In the genomic region with DNA sequence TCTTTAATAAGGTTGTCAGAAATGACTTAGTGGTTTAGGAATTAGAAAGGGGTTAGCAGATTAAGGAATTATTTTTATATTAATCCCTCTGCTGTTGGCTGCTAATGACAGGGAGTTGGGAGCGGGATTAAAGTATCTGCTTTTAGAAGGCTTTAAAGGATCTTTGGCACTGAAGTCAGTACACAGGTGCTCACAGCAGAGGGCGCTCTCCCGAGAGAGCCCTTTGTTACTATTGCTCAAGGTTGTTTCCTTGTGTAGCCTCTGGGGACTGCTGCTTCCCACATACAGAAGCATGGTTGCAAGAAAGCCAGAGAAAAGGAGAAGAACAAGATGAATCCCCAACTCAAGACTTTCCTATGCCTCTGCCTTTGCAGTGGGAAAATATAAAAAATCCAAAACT, we compare ENCODE assay signal across 9 mouse cellular contexts. TPM values are rescaled to one million over a fixed set of nuclear protein-coding genes. Genes with fewer than 3 reads are reported as not detected.
DNase-seq lines count a peak whose midpoint lies in the region; ATAC-seq and TF ChIP-seq lines count a peak whose summit lies in the region.
"Had no signal": no experiment of that assay in that cellular context is flagged by ENCODE, and none has a peak within 500 bp of the region (broad histone marks: within the 10 kb centered on the region; RNA-seq: fewer than 3 reads in every experiment).

No protein-coding gene starts in this region.

- H3K4me1 ChIP-seq in midbrain, embryonic 14.5 days (ENCODE audit: control insufficient read depth, insufficient read depth, low read length), result peaks cover 12% of the 10 kb centered on the region
- H3K4me1 ChIP-seq in midbrain, embryonic 15.5 days, result peaks cover 18% of the 10 kb centered on the region
- H3K4me1 ChIP-seq in embryonic facial prominence, embryonic 11.5 days (ENCODE audit: control insufficient read depth, insufficient read depth, low read length), result peaks cover 3% of the 10 kb centered on the region

- peak; percentile 28 for DNase-seq in gastrocnemius, adult 2 months
- no peak for DNase-seq in gastrocnemius, postnatal 25 days
- DNase-seq in midbrain, embryonic 14.5 days, result peak; percentile 79
- peak; percentile 28 for DNase-seq in T-cell, adult 2 months (ENCODE audit: low spot score)
- DNase-seq in embryonic facial prominence, embryonic 11.5 days (ENCODE audit: low spot score), result peak; percentile 73
- DNase-seq in mesoderm, embryonic 11.5 days (ENCODE audit: low read depth, low spot score), result peak; percentile 73
- no peak for DNase-seq in left cerebral cortex, adult 11 months (ENCODE audit: low spot score)

- H3K9ac ChIP-seq in midbrain, embryonic 14.5 days (replicated peaks; ENCODE audit: low read length), result no peak overlapping the region
- no peak overlapping the region for H3K9ac ChIP-seq in midbrain, embryonic 15.5 days
- no peak overlapping the region for H3K9ac ChIP-seq in embryonic facial prominence, embryonic 11.5 days (replicated peaks; ENCODE audit: low read length)
- H3K9ac ChIP-seq: embryonic facial prominence, embryonic 15.5 days had no signal

- no peaks in the 10 kb centered on the region for H3K27me3 ChIP-seq in midbrain, embryonic 14.5 days (ENCODE audit: control insufficient read depth, insufficient read depth, low read length)
- H3K27me3 ChIP-seq in midbrain, embryonic 15.5 days (replicated peaks), result no peaks in the 10 kb centered on the region
- H3K27me3 ChIP-seq in embryonic facial prominence, embryonic 11.5 days (ENCODE audit: control insufficient read depth, insufficient read depth, low read length), result no peaks in the 10 kb centered on the region
- H3K27me3 ChIP-seq: embryonic facial prominence, embryonic 15.5 days had no signal

- peaks cover 14% of the 10 kb centered on the region for H3K36me3 ChIP-seq in midbrain, embryonic 14.5 days (ENCODE audit: control insufficient read depth, insufficient read depth, low read length)
- H3K36me3 ChIP-seq in midbrain, embryonic 15.5 days (replicated peaks), result peaks cover 10% of the 10 kb centered on the region; the same call in 1 of the 2 replicates
- H3K36me3 ChIP-seq in embryonic facial prominence, embryonic 11.5 days (replicated peaks; ENCODE audit: control insufficient read depth, insufficient read depth, low read depth, low read length), result peaks cover 3% of the 10 kb centered on the region; the same call in 1 of the 2 replicates

- no peak overlapping the region for H3K27ac ChIP-seq in gastrocnemius, adult 2 months
- H3K27ac ChIP-seq in midbrain, embryonic 14.5 days (replicated peaks; ENCODE audit: low read depth, low read length), result no peak overlapping the region
- H3K27ac ChIP-seq in midbrain, embryonic 15.5 days, result no peak overlapping the region
- no peak overlapping the region for H3K27ac ChIP-seq in embryonic facial prominence, embryonic 11.5 days (replicated peaks; ENCODE audit: low read depth, low read length)
- H3K27ac ChIP-seq: embryonic facial prominence, embryonic 15.5 days had no signal

- ATAC-seq in midbrain, embryonic 14.5 days (ENCODE audit: low FRiP score, low TSS enrichment), result no peak
- ATAC-seq in midbrain, embryonic 15.5 days (replicated peaks), result no peak
- no peak for ATAC-seq in embryonic facial prominence, embryonic 11.5 days (replicated peaks; ENCODE audit: insufficient number of reproducible peaks, low FRiP score, low TSS enrichment, low read depth)

- H3K4me2 ChIP-seq in midbrain, embryonic 14.5 days (ENCODE audit: low read length), result no peak overlapping the region
- no peak overlapping the region for H3K4me2 ChIP-seq in midbrain, embryonic 15.5 days
- H3K4me2 ChIP-seq in embryonic facial prominence, embryonic 11.5 days (ENCODE audit: low read depth, low read length), result no peak overlapping the region
- H3K4me2 ChIP-seq: embryonic facial prominence, embryonic 15.5 days had no signal

- H3K9me3 ChIP-seq in midbrain, embryonic 14.5 days (ENCODE audit: control insufficient read depth, low read length), result 0 out of 2 replicates have a peak, but pooled peaks cover 5% of the 10 kb centered on the region
- H3K9me3 ChIP-seq in midbrain, embryonic 15.5 days, result no peaks in the 10 kb centered on the region
- H3K9me3 ChIP-seq in embryonic facial prominence, embryonic 11.5 days (replicated peaks; ENCODE audit: control insufficient read depth, low read length), result no peaks in the 10 kb centered on the region
- H3K9me3 ChIP-seq: embryonic facial prominence, embryonic 15.5 days had no signal

- TF ChIP-seq CTCF in gastrocnemius, adult 2 months (IDR thresholded peaks at IDR 0.05), result peak; percentile 78

- 9% methylated on average over 3 of the region's 3 CpGs for WGBS in midbrain, embryonic 14.5 days
- WGBS in midbrain, embryonic 15.5 days, result 14% methylated on average over 3 of the region's 3 CpGs
- WGBS in embryonic facial prominence, embryonic 11.5 days, result 19% methylated on average over 3 of the region's 3 CpGs

- intact Hi-C loops in gastrocnemius, adult 2 months (cut with DNase I), result no loop called here

- no peak overlapping the region for H3K4me3 ChIP-seq in gastrocnemius, adult 2 months
- H3K4me3 ChIP-seq in midbrain, embryonic 14.5 days (replicated peaks; ENCODE audit: low read depth, low read length), result no peak overlapping the region
- no peak overlapping the region for H3K4me3 ChIP-seq in midbrain, embryonic 15.5 days
- H3K4me3 ChIP-seq in embryonic facial prominence, embryonic 11.5 days (ENCODE audit: low read depth, low read length), result no peak overlapping the region
- H3K4me3 ChIP-seq: embryonic facial prominence, embryonic 15.5 days had no signal

RNA-seq across cellular contexts. Expression of a gene that starts 6.8 kb away (rescaled TPM):
- 10 to 100 TPM; 54.4 to 65.2 TPM for total RNA-seq in gastrocnemius, adult 2 months (2021)
- 10 to 100 TPM; 49.5 to 55.4 TPM for total RNA-seq in gastrocnemius, postnatal 25 days (2021)
- polyA plus RNA-seq in midbrain, embryonic 14.5 days (2014; fragmentation: Nextera tagmentation; extraction: Ambion mirVana), result 91.8 and 98.1 TPM in 2 replicates
- polyA plus RNA-seq in midbrain, embryonic 15.5 days (2015; fragmentation: Nextera tagmentation; extraction: Ambion mirVana), result 89.3 and 93.8 TPM in 2 replicates
- 83.2 and 85.2 TPM in 2 replicates for polyA plus RNA-seq in embryonic facial prominence, embryonic 11.5 days (2014; fragmentation: Nextera tagmentation; extraction: Ambion mirVana)

Comparison
In these comparisons a context has a peak if more than half of its experiments do, and no peak if none do; other contexts are left out.
1. DNase-seq: peak in gastrocnemius, adult 2 months (single experiment), midbrain, embryonic 14.5 days (single experiment), T-cell, adult 2 months (single experiment), embryonic facial prominence, embryonic 11.5 days (single experiment) and mesoderm, embryonic 11.5 days (single experiment); none in gastrocnemius, postnatal 25 days (single experiment) and left cerebral cortex, adult 11 months (single experiment).